Mouse (Mus musculus) urinary bladder, postnatal 25 days (tissue): ENCODE measurements around the gene Pdia5.

Experiments
- DNase-seq: peaks from one replicate; pipeline ENCODE4 v3.0.0; 2022; ENCODE audit warnings: low spot score

The Pdia5 gene

GRCm38 (mm10) chr16:35357449-35357848, 133.2 kb downstream of the Pdia5 start:
- DNase-seq: no peak
